Mouse (Mus musculus) hindbrain, embryonic 10.5 days (tissue): Measurements from ENCODE around the gene Olfr571. TPM values are rescaled to one million over a fixed set of nuclear protein-coding genes. Genes with fewer than 3 reads are reported as not detected.

Experiments
- DNase-seq: peaks from one replicate; pipeline ENCODE4 v3.0.0-alpha.2; 2017; ENCODE audit warnings: low spot score
- H3K27ac ChIP-seq: fragments of 300-500 bp; sonication (generic); 2 replicates; pipeline ENCODE4 v1.5.1; 2016; ENCODE audit warnings: mild to moderate bottlenecking, moderate library complexity
- H3K27me3 ChIP-seq: fragments of 300-500 bp; sonication (generic); 2 replicates; pipeline ENCODE4 v1.6.1; 2016; ENCODE audit warnings: mild to moderate bottlenecking; ENCODE audit not compliant: poor library complexity, insufficient read depth, severe bottlenecking
- H3K36me3 ChIP-seq: fragments of 300-500 bp; sonication (generic); 2 replicates; pipeline ENCODE4 v1.6.1; 2016; ENCODE audit warnings: mild to moderate bottlenecking, moderate library complexity
- H3K4me1 ChIP-seq: fragments of 300-500 bp; sonication (generic); replicated peaks from 2 replicates; pipeline ENCODE4 v1.6.1; 2016; ENCODE audit warnings: mild to moderate bottlenecking
- H3K4me3 ChIP-seq: fragments of 300-500 bp; sonication (generic); 2 replicates; pipeline ENCODE4 v1.5.1; 2016; ENCODE audit warnings: mild to moderate bottlenecking, moderate library complexity
- H3K9me3 ChIP-seq: fragments of 300-500 bp; sonication (generic); 2 replicates; pipeline ENCODE4 v1.6.1; 2016; ENCODE audit warnings: mild to moderate bottlenecking, moderate library complexity
- WGBS: fragments of 180-500 bp; shearing (Covaris S2); methylation state at CpG from one replicate; pipeline ENCODE4 v1.1.7; 2016; 5-methylcytosine and 5-hydroxymethylcytosine counted together
- polyA plus RNA-seq: library from polyadenylated mRNA; unstranded; fragments of >200 nt; fragmentation: Nextera tagmentation; extraction: Ambion mirVana; gene quantifications from 2 replicates; pipeline ENCODE4 v1.2.1, GENCODE M21; 2016

The Olfr571 gene
- polyA plus RNA-seq, 1 experiment from 2014 or later, result 0.03 TPM

DNA sequence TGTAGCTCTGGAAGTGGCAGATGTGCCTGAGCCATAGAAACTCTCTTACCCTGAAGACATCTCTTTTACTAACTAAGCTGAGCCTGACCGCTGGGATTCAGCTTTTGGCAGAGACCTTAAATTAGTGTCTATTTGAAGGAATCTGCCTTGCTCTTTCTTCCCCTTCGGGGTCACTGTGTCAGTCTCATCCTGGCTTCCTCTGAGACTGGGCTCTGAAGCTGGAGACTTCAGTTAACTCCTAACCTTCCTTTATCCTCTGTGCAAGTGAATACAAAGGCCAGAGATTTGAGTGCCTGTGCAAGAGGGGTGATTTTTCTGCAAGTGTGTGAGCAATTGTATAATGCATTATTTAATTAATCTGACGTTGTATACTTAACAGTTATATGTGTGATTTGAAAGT is 26.6 kb downstream of the Olfr571 start, which contains the start of gene Olfr569:
TSS of gene Olfr569 (minus strand) at position 101 of the 400 bp plus-strand sequence.
- no peak for DNase-seq
- 70% methylated on average over 3 of the region's 3 CpGs for WGBS
- Histone ChIP-seq H3K4me1 (no peaks in the 10 kb centered on the region), H3K36me3 (no peaks in the 10 kb centered on the region), H3K4me3 (no peak within 1 kb of the TSS), H3K27ac (no peak within 1 kb of the TSS), H3K9me3 (no peaks in the 10 kb centered on the region), H3K27me3 (no peaks in the 10 kb centered on the region)

DNA sequence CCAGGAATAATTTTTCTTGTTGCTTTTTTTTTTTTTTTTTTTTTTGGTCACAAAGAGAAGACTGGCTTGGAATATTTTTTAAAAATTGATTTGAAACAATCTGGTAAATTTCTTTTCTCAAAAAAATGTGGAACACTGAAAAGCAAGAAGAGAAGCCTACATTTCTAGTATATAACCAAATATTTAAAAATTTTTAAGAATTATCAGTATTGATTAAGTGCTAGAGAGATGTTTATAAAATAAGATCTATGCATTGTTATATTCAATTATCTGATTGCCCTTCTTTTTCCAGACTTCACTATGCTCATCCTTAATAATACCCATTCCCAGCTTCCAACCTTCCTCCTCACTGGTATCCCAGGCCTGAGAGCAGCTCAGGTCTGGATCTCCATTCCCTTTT is 40.5 kb downstream of the Olfr571 start, which contains the start of gene Olfr568:
TSS of gene Olfr568 (plus strand) at position 301 of the 400 bp plus-strand sequence.
- Histone ChIP-seq H3K27me3 (no peaks in the 10 kb centered on the region), H3K4me3 (no peak within 1 kb of the TSS), H3K9me3 (no peaks in the 10 kb centered on the region), H3K27ac (no peak within 1 kb of the TSS), H3K4me1 (no peaks in the 10 kb centered on the region), H3K36me3 (no peaks in the 10 kb centered on the region)
- DNase-seq, result no peak

- H3K4me3 ChIP-seq, result no peak within 1 kb of the TSS
- H3K9me3 ChIP-seq, result no peaks in the 10 kb centered on the region
- no peaks in the 10 kb centered on the region for H3K36me3 ChIP-seq
- no peaks in the 10 kb centered on the region for H3K4me1 ChIP-seq
- 82% methylated on average over 1 of the region's 1 CpGs for WGBS
- no peak within 1 kb of the TSS for H3K27ac ChIP-seq
- no peaks in the 10 kb centered on the region for H3K27me3 ChIP-seq
- no peak for DNase-seq
Measured at GRCm38 (mm10) chr7:102858665-102859064, 58.7 kb downstream of the Olfr571 start, which contains the start of gene Olfr566. Olfr566 (minus strand) TSS chr7:102858765.

- H3K27me3 ChIP-seq, result no peaks in the 10 kb centered on the region
- no peaks in the 10 kb centered on the region for H3K4me1 ChIP-seq
- H3K9me3 ChIP-seq, result no peaks in the 10 kb centered on the region
- no peak overlapping the region for H3K4me3 ChIP-seq
- DNase-seq, result no peak
- H3K36me3 ChIP-seq, result no peaks in the 10 kb centered on the region
- no peak overlapping the region for H3K27ac ChIP-seq
Measured at GRCm38 (mm10) chr7:102855807-102856206, 61.5 kb downstream of the Olfr571 start.

Other genes with a start within 250 kb of the Olfr571 start
- gene Trim68, start 230.2 kb downstream of the Olfr571 start, polyA plus RNA-seq, result 9.6 and 9.9 TPM in 2 replicates
- not detected in 2 replicates for gene Olfr557, start 221.6 kb downstream of the Olfr571 start, polyA plus RNA-seq
- 0.06 and 0.10 TPM in 2 replicates for gene Olfr558, start 215.3 kb downstream of the Olfr571 start, polyA plus RNA-seq
- not detected in 2 replicates for gene Olfr33, start 198.5 kb downstream of the Olfr571 start, polyA plus RNA-seq
- not detected in 2 replicates for gene Olfr559, start 190.0 kb downstream of the Olfr571 start, polyA plus RNA-seq
- gene Olfr560, start 158.2 kb downstream of the Olfr571 start, polyA plus RNA-seq, result not detected in 2 replicates
- gene Olfr78, start 158.1 kb downstream of the Olfr571 start, polyA plus RNA-seq, result 0.07 TPM in 1 of 2 replicates, not detected in the other
- gene Olfr561, start 146.3 kb downstream of the Olfr571 start, polyA plus RNA-seq, result 0.24 TPM in 1 of 2 replicates, not detected in the other
- not detected in 2 replicates for gene Olfr564, start 114.1 kb downstream of the Olfr571 start, polyA plus RNA-seq
- not detected in 2 replicates for gene Olfr566, start 58.8 kb downstream of the Olfr571 start, polyA plus RNA-seq
- not detected in 2 replicates for gene Olfr568, start 40.4 kb downstream of the Olfr571 start, polyA plus RNA-seq
- gene Olfr569, start 26.7 kb downstream of the Olfr571 start, polyA plus RNA-seq, result not detected in 2 replicates
- gene Olfr570, start 23.0 kb downstream of the Olfr571 start, polyA plus RNA-seq, result not detected in 2 replicates
- not detected in 2 replicates for gene Olfr572, start 6.9 kb upstream of the Olfr571 start, polyA plus RNA-seq
- not detected in 2 replicates for gene Olfr573-ps1, start 25.0 kb upstream of the Olfr571 start, polyA plus RNA-seq
- not detected in 2 replicates for gene Olfr574, start 30.9 kb upstream of the Olfr571 start, polyA plus RNA-seq
- gene Olfr575, start 41.2 kb upstream of the Olfr571 start, polyA plus RNA-seq, result not detected in 2 replicates
- gene Olfr576, start 45.1 kb upstream of the Olfr571 start, polyA plus RNA-seq, result not detected in 2 replicates
- not detected in 2 replicates for gene Olfr577, start 58.4 kb upstream of the Olfr571 start, polyA plus RNA-seq
- gene Olfr578, start 71.8 kb upstream of the Olfr571 start, polyA plus RNA-seq, result not detected in 2 replicates
- gene Olfr582, start 120.5 kb upstream of the Olfr571 start, polyA plus RNA-seq, result not detected in 2 replicates
- not detected in 2 replicates for gene Olfr583, start 133.8 kb upstream of the Olfr571 start, polyA plus RNA-seq
- gene Olfr584, start 164.3 kb upstream of the Olfr571 start, polyA plus RNA-seq, result not detected in 2 replicates
- gene Olfr585, start 180.2 kb upstream of the Olfr571 start, polyA plus RNA-seq, result not detected in 2 replicates
- gene Olfr586, start 208.1 kb upstream of the Olfr571 start, polyA plus RNA-seq, result not detected in 2 replicates
- gene Olfr588-ps1, start 223.3 kb upstream of the Olfr571 start, polyA plus RNA-seq, result not detected in 2 replicates
- not detected in 2 replicates for gene Olfr589, start 238.8 kb upstream of the Olfr571 start, polyA plus RNA-seq